Mouse (Mus musculus): Measurements from ENCODE around the gene Sap30bp.
A peak's percentile ranks its signal among the peaks of the same experiment; 100 is the strongest.

The Sap30bp gene

GRCm38 (mm10) chr11:116004840-116005700 is 72.0 kb downstream of the Sap30bp start:
- peak; percentile 83 for DNase-seq

- no peak for DNase-seq
Measured at GRCm38 (mm10) chr11:116005701-116006419, 72.8 kb downstream of the Sap30bp start.

DNA sequence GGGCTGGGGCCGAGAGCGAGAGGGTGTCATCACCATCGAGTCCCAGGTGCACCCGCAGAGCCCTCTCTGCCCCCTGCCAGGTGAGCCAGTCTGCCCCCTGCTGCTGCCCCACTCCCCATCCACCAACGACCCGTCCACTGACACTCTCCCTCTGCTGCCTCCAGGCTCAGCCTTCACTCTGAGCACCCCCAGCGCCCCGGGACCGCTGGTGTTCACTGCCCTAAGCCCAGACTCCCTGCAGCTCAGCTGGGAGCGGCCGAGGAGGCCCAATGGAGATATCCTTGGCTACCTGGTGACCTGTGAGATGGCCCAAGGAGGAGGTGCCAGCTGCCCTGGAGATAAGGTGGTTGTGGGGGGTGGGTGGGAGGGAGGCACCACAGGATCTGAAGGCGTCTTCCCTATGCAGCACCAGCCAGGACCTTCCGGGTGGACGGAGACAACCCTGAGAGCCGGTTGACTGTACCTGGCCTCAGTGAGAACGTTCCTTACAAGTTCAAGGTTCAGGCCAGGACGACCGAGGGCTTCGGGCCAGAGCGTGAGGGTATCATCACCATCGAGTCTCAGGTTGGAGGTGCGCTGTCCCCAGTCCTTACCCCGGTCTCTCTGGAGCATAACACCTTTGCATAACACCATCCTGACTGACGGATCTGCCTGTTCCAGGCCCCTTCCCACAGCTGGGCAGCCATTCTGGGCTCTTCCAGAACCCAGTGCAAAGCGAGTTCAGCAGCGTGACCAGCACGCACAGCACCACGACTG is 74.2 kb downstream of the Sap30bp start:
- DNase-seq = no peak

- no peak for DNase-seq
Measured at GRCm38 (mm10) chr11:116008411-116008810, 75.3 kb downstream of the Sap30bp start.

DNA sequence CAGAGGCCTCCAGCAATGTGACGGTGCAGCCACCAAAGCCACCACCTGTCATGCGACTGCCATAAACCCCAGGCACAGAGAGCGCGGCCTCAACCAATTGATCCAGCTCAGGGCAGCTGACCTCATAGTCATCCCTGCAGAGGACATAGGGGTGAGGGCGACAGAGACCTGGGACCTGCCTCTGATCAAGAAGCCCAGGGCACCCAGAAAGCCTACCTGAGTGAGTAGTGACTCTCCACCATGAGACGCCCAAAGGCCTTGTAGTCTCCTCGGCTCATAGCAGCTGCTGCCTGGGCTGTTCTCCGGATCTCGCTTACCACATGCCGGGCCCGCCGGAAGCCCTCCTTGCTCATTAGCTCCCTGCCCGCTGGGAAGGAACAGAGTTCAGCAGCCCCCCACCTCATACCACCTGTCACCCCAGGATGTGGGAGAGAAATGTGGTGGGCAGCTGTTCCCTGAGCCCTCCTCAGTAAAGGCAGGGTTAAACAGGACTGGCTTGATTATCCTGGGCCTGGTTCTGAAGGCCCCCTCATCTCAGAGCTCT is 75.8 kb downstream of the Sap30bp start:
- no peak for DNase-seq

GRCm38 (mm10) chr11:116009661-116010060 is 76.6 kb downstream of the Sap30bp start:
- no peak for DNase-seq

GRCm38 (mm10) chr11:116010146-116010545 is 77.1 kb downstream of the Sap30bp start:
- no peak for DNase-seq

- no peak for DNase-seq
Measured at GRCm38 (mm10) chr11:116010948-116011347, 77.9 kb downstream of the Sap30bp start.

DNA sequence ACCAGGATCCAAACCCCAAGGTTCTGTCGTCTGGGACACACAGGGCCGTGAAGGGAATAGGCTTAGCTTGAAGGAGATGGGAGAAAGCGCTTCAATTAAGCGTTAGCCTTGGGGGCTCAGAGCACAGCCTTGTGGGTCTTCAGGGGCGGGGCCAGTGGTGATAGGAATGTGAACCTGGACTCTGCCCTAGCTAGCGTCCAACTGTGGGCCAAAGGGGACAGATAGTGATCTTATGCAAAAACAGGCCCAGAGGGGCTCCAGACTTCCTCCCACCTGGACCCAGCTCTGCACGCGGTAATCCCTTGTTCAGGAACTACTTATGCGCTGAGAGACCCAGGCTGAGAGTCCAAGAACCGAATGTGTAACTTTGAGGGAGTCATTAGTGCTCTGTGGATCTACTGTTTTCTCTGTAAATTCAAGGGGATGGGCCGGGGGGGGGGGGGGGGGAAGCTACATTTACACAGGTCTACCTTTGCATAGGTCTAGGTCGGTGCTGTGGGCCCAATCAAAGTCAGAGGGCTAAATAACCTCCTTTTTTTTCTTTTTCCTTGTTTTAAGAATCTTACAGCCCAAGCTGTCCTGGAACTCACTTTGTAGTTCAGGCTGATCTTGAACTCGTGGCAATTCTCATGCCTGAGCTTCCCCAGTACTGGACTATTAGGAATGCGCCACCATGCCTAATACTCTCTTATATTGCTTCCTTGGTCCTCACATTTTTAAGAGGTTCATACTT is 78.6 kb downstream of the Sap30bp start:
- no peak for DNase-seq

DNA sequence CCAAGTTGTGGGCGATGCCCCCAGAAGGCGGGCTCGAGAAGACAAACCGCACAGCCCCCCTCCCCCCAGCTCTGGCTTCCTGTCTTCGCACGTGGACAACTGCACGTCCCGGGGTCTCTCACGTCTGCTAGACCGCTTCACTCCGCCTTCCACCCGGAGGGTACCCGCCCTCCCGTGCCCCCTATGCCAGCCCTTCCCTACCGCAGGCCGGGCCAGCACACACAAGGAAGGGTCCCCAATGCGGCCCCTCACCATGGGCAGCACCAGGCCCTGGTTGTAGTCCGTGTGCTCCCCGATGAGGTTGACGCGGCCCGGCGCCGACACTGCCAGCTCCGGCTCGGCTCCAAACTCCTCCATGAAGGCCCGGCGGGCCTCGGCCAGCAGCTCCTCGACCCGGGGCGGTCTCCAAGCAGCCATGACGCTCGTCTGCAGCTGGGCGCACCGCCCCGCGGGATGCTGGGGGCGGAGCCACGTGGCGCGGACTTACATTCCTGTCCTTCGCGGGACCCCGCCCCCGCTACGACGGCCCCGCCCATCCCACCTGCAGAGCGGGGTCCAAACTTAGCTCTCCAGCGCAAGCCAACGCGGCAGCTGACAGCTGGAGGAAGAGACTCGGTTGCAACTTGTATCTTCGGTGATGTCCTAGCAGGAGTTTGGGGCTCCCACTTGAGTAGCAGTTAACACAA is 79.3 kb downstream of the Sap30bp start, which contains the start of gene Galk1:
Gene Galk1 (minus strand): TSS at position 458 of the 686 bp plus-strand sequence.
- peak; percentile 89 for DNase-seq

GRCm38 (mm10) chr11:116014821-116015220 is 81.7 kb downstream of the Sap30bp start:
- no peak for DNase-seq
